Mouse (Mus musculus) kidney, postnatal 4 days (tissue): ENCODE results near the gene Osm.

ENCODE experiments used
- DNase-seq, 2 experiments: peaks; one replicate each; pipeline ENCODE4 v3.0.0; 2021; ENCODE audit warnings: mixed read lengths in 2 of 2

Osm gene

DNA sequence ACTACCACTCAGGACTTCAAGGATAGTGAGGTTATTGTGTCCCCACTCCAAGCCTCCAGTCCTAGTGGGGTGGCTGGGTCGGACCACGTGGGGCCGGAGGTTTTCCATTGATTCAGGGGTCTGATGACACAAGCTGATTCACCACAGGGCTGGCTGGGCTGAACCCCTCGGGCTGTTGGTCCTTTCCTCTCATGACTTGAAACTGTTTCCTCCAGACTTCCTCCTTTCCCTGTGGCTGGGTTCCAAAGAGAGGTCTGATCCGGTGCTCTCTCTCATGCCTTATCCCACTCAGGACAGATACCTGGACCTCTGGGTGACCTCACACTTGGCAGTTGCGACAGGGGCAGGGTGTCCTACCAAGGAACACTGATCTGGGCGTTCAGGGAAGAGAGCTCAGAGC, 3.9 kb downstream of the Osm start:
- DNase-seq: no peak

DNA sequence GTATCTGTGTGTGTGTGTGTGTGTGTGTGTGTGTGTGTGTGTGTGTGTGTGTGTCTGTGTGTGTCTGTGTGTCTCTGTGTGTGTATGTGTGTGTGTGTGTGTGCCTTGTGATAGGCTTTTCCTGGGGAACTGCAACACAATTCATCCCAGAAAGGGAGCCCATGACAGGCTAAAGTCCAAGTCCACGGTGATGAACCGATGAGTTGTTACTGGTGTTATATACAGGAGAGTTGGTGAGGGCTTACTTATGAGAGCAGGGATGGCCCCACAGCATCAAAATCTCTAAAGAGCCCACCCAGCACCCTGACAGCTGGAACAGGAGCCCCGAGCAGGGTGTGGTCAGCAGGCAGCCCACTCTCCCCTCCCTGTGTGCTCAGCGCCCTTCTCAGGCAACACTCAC, 5.0 kb downstream of the Osm start:
- no peak for DNase-seq

DNA sequence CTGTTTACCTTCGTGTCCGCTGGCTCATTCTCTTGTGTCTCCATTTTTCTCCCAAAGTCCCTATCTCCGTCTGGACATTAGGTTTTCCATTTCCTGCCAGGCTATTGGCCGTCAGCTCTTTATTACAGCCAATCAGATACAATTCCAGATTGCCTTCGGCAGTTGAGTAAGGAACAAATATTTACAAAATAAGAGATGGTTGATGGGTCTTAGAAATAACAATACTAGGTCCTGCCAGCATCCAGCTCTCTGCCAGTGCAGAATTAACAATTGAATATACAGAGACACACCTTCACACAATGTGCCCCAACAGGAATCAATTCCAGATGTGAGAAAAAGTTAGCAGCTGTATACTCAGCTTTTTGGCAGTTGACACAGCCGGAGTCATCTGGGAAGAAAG, 9.9 kb downstream of the Osm start:
- no peak for DNase-seq

DNA sequence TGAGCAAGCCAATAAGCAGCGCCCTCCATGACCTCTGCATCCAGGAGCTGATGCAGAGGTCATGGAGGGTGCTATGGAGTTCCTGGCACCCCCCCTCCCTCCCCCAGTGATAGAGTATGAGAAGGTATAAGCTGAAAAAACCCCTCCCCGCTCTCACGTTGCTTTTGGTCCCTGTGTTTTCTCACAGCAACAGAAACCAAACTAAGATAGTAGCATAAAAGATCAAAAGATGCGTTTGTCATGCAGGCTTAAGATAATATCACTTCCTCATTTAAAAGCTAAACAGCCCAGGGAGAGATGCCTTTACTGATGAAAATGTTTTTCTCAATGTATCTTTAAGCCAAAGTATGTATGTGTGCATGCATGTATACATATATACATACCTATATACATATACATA, 10.4 kb downstream of the Osm start:
- DNase-seq: no peak

- DNase-seq: no peak
These were observed 11.2 kb downstream of the Osm start for GRCm38 (mm10) chr11:4247201-4247959.

- DNase-seq: no peak
These were observed 12.9 kb downstream of the Osm start for GRCm38 (mm10) chr11:4249151-4249550.

GRCm38 (mm10) chr11:4250290-4250689, 14.1 kb downstream of the Osm start:
- no peak for DNase-seq

DNA sequence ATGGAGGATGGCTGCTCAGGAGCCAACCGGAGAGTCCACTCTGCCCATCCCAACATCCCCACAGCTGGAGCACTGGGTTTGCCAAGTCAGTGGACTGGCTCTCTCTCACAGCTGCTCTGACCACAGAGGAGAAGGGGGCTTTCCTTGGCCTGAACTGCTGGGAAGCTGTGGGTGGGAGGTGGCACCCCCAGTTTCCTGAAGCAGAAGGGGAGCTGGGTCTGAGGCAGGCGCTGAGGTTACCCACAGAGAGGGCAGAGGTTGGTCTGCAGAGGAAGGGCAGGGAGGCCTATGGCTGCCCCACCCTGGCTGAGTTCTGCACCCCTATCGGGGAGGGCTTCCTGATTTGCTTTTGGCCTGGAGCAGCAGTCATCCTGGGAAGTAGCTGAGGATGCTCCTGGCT, 15.2 kb downstream of the Osm start:
- no peak for DNase-seq

DNA sequence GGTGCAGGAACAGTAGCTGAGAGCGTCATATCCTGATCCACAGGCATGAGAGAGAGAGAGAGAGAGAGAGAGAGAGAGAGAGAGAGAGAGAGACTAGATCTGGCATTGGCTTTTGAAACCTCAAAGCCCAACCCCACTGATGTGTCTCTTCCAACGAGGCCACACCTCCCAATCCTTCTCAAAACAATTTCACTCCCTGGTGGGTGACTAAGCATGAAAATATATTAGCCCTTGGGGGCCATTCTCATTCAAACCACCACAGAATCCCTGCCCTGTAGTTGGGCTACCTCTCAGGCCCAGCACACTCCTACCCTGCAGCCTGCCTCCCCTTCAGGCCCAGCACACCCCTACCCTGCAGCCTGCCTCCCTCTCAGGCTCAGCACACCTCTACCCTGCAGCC, 16.7 kb downstream of the Osm start:
- DNase-seq: no peak

- no peak for DNase-seq
These were observed 20.8 kb downstream of the Osm start, which contains the start of gene Lif for GRCm38 (mm10) chr11:4256846-4257607. Lif (plus strand) TSS chr11:4257557.

- DNase-seq: peak in 1 of 2 experiments; percentile 40
These were observed 21.5 kb downstream of the Osm start for GRCm38 (mm10) chr11:4257756-4258155.

- DNase-seq: peak; percentile 89
These were observed 22.4 kb downstream of the Osm start for GRCm38 (mm10) chr11:4258657-4259082.

- DNase-seq: peak; percentile 69 to 76
These were observed 24.4 kb downstream of the Osm start for GRCm38 (mm10) chr11:4260463-4261187.

- DNase-seq: peak; percentile 74 to 84
These were observed 24.9 kb downstream of the Osm start for GRCm38 (mm10) chr11:4261188-4261494.

GRCm38 (mm10) chr11:4261969-4262368, 25.7 kb downstream of the Osm start:
- DNase-seq: peak; percentile 59 to 74

DNA sequence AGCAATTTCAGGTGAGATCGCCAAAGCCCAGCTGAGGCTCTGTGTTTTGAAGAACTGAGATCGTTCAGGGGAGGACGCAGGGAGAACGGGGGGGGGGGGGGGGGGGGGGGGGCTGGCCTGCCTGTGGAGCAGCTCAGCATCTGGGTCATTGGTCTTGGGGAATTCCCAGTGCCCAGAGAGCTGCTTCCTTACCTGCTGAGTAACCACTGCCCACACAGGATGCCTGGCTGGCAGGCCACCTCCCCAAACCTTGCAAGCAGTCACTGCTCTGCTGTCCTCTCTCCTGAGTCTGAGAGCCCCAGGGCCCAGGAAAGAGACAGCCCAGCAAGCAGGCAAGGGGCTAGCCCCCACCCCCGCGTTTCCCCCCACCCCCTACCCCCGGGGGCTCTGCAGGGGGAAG, 26.6 kb downstream of the Osm start:
- peak; percentile 40 to 58 for DNase-seq

DNA sequence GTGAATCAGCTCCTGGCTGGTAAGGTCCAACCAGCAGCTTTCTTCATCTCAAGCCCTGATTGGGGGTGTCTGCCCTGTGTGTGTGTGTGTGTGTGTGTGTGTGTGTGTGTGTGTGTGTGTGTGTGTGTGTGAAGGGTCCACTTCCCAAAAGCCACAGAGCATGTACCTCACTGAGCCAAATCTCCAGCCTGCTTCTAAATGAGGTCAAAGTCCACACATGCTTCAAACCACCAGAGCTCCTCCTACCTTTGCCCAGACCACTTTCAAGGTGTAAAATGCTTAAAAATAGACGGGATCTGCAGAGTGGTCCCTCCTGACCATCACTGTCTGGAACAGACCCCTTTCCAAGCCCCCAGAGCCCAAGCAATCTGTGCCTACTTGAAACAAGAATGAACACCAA, 27.1 kb downstream of the Osm start:
- no peak for DNase-seq

- DNase-seq: peak; percentile 56 to 73
These were observed 27.8 kb downstream of the Osm start for GRCm38 (mm10) chr11:4264066-4264465.

DNA sequence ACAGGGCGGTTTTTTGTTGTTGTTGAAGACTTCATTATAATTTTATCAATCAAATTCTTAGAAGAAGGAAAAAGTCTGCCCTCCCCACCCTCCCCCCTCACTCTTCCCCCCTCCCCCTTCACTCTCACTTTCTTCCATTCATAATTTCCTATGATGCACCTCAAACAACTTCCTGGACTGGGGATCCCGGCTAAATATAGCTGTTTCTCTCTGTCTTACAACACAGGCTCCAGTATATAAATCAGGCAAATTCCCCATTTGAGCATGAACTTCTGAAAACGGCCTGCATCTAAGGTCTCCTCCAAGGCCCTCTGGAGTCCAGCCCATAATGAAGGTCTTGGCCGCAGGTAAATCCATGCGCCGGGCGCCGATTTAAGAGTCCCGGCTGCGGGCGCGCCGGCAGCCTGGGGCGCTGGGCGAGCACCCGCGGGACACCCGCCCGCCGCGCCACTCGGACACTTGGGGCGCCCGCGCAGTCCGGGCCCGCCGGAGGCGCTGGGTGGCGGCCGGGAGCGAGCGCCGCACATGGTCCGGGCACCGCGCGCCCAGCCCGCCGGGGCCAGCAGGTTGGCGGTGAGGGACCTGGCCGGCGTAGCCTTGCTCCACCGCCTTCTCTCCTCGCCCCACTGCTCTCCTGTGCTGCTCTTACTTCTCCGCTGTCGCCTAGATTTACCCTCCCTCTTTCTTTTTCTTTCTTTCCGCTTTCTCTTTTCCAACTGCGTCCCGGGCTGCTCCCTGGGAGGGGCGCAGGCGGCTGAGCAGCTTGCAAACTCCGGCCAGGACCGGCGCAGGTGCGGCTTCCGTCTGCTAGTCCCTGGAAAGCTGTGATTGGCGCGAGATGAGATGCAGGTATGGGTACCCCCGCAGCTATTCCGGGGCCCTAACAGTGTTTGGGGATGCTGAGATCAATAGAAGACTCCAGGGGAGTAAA, 30.3 kb downstream of the Osm start:
- peak; percentile 71 to 79 for DNase-seq

DNA sequence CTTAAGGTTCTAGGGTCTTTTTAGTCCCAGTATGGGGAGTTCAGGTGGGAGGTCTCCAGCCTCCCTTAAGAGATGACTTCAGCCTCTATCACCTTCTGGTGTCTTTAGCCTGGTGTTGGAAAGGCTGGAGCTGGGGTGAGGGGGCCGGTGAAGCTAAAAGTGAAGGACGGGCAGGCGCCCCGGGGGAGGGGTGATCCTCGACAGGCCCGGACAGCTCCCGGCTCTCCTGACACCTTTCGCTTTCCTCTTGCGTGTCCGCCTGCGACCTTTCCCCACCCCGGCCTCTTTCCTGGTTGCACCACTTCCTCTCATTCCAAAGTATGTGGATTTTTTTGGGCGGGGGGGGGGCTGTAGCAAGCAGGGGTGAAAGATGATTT, 31.0 kb downstream of the Osm start:
- DNase-seq: peak in 1 of 2 experiments; percentile 50

GRCm38 (mm10) chr11:4268500-4268899, 32.3 kb downstream of the Osm start:
- DNase-seq: no peak

- peak; percentile 41 to 57 for DNase-seq
These were observed 34.7 kb downstream of the Osm start for GRCm38 (mm10) chr11:4270744-4271459.
